Mouse (Mus musculus): ENCODE data around the gene Slc25a35. TPM values are rescaled to one million over a fixed set of nuclear protein-coding genes. Genes with fewer than 3 reads are reported as not detected.
"Not testable (repeated sequence)": the region's sequence is repeated elsewhere in the genome, so short reads cannot be mapped to it uniquely, and the experiment has no call there.

Gene Slc25a35
- polyA plus RNA-seq, 1 experiment: 27.6 TPM

- Histone ChIP-seq H3K27ac (ENCODE audit: control insufficient read depth, insufficient read depth, low read length) (no peak overlapping the region), H3K27me3 (ENCODE audit: control insufficient read depth, insufficient read depth, low read length) (no peaks in the 10 kb centered on the region), H3K4me1 (replicated peaks; ENCODE audit: control insufficient read depth, insufficient read depth, low read length) (no peaks in the 10 kb centered on the region), H3K36me3 (ENCODE audit: control insufficient read depth, insufficient read depth, low read length) (peaks cover 48% of the 10 kb centered on the region), H3K4me3 (ENCODE audit: control insufficient read depth, insufficient read depth, low read length) (no peak overlapping the region)
- DNase-seq: no peak
- TF ChIP-seq CTCF (IDR thresholded peaks at IDR 0.05; ENCODE audit: borderline replicate concordance, control insufficient read depth, extremely low read depth, insufficient read depth, low read length, poor library complexity) (no peak), POLR2A (IDR thresholded peaks at IDR 0.05; ENCODE audit: control insufficient read depth, extremely low read depth, insufficient read depth, low read length, poor library complexity) (no peak)
- WGBS: 95% methylated on average over 4 of the region's 4 CpGs
Observed at GRCm38 (mm10) chr11:68997080-68997479, 29.1 kb downstream of the Slc25a35 start.

GRCm38 (mm10) chr11:69002782-69003181 is 34.9 kb downstream of the Slc25a35 start:
- 99% methylated on average over 4 of the region's 4 CpGs for WGBS
- not testable (repeated sequence) for DNase-seq

GRCm38 (mm10) chr11:69003592-69003991 is 35.7 kb downstream of the Slc25a35 start:
- no peak overlapping the region for H3K4me3 ChIP-seq (ENCODE audit: control insufficient read depth, insufficient read depth, low read length)
- H3K4me1 ChIP-seq (replicated peaks; ENCODE audit: control insufficient read depth, insufficient read depth, low read length): no peaks in the 10 kb centered on the region
- peaks cover 35% of the 10 kb centered on the region for H3K36me3 ChIP-seq (ENCODE audit: control insufficient read depth, insufficient read depth, low read length)
- H3K27ac ChIP-seq (ENCODE audit: control insufficient read depth, insufficient read depth, low read length): no peak overlapping the region
- H3K27me3 ChIP-seq (ENCODE audit: control insufficient read depth, insufficient read depth, low read length): no peaks in the 10 kb centered on the region
- 82% methylated on average over 4 of the region's 4 CpGs for WGBS
- no peak for DNase-seq
- no peak for TF ChIP-seq CTCF (IDR thresholded peaks at IDR 0.05; ENCODE audit: borderline replicate concordance, control insufficient read depth, extremely low read depth, insufficient read depth, low read length, poor library complexity)
- TF ChIP-seq POLR2A (IDR thresholded peaks at IDR 0.05; ENCODE audit: control insufficient read depth, extremely low read depth, insufficient read depth, low read length, poor library complexity): no peak

More at GRCm38 (mm10) chr11:69002782-69003181, 34.9 kb downstream of the Slc25a35 start:
- H3K4me1 ChIP-seq (replicated peaks; ENCODE audit: control insufficient read depth, insufficient read depth, low read length); H3K27ac ChIP-seq (ENCODE audit: control insufficient read depth, insufficient read depth, low read length); H3K4me3 ChIP-seq (ENCODE audit: control insufficient read depth, insufficient read depth, low read length); H3K27me3 ChIP-seq (ENCODE audit: control insufficient read depth, insufficient read depth, low read length): not testable (repeated sequence)
- peaks cover 36% of the 10 kb centered on the region for H3K36me3 ChIP-seq (ENCODE audit: control insufficient read depth, insufficient read depth, low read length)

GRCm38 (mm10) chr11:69005193-69005592 is 37.3 kb downstream of the Slc25a35 start:
- Histone ChIP-seq H3K36me3 (ENCODE audit: control insufficient read depth, insufficient read depth, low read length) (peaks cover 20% of the 10 kb centered on the region), H3K4me1 (replicated peaks; ENCODE audit: control insufficient read depth, insufficient read depth, low read length) (no peaks in the 10 kb centered on the region), H3K27ac (ENCODE audit: control insufficient read depth, insufficient read depth, low read length) (no peak overlapping the region), H3K4me3 (ENCODE audit: control insufficient read depth, insufficient read depth, low read length) (no peak overlapping the region), H3K27me3 (ENCODE audit: control insufficient read depth, insufficient read depth, low read length) (no peaks in the 10 kb centered on the region)
- DNase-seq: no peak
- WGBS: 95% methylated on average over 7 of the region's 7 CpGs
- no peak for TF ChIP-seq POLR2A (IDR thresholded peaks at IDR 0.05; ENCODE audit: control insufficient read depth, extremely low read depth, insufficient read depth, low read length, poor library complexity)

- H3K27me3 ChIP-seq (ENCODE audit: control insufficient read depth, insufficient read depth, low read length); H3K4me3 ChIP-seq (ENCODE audit: control insufficient read depth, insufficient read depth, low read length); DNase-seq; H3K4me1 ChIP-seq (replicated peaks; ENCODE audit: control insufficient read depth, insufficient read depth, low read length); H3K27ac ChIP-seq (ENCODE audit: control insufficient read depth, insufficient read depth, low read length): not testable (repeated sequence)
- peaks cover 10% of the 10 kb centered on the region for H3K36me3 ChIP-seq (ENCODE audit: control insufficient read depth, insufficient read depth, low read length)
Observed at GRCm38 (mm10) chr11:69006575-69006974, 38.6 kb downstream of the Slc25a35 start.

GRCm38 (mm10) chr11:69008182-69009121 is 40.5 kb downstream of the Slc25a35 start, which contains the start of gene Pfas:
TSS of gene Pfas (minus strand) at chr11:69008460.
- Histone ChIP-seq H3K27me3 (ENCODE audit: control insufficient read depth, insufficient read depth, low read length) (no peaks in the 10 kb centered on the region), H3K4me3 (ENCODE audit: control insufficient read depth, insufficient read depth, low read length) (peak within 1 kb of the TSS; percentile 87), H3K27ac (ENCODE audit: control insufficient read depth, insufficient read depth, low read length) (no peak within 1 kb of the TSS), H3K4me1 (replicated peaks; ENCODE audit: control insufficient read depth, insufficient read depth, low read length) (peaks cover 2% of the 10 kb centered on the region), H3K36me3 (ENCODE audit: control insufficient read depth, insufficient read depth, low read length) (no peaks in the 10 kb centered on the region)
- peak; percentile 51; the same call in 1 of the 2 replicates for TF ChIP-seq POLR2A (IDR thresholded peaks at IDR 0.05; ENCODE audit: control insufficient read depth, extremely low read depth, insufficient read depth, low read length, poor library complexity)
- no peak for TF ChIP-seq CTCF (IDR thresholded peaks at IDR 0.05; ENCODE audit: borderline replicate concordance, control insufficient read depth, extremely low read depth, insufficient read depth, low read length, poor library complexity)
- peak; percentile 94 for DNase-seq
- WGBS: 9% methylated on average over 38 of the region's 38 CpGs

- DNase-seq: no peak
- H3K27ac ChIP-seq (ENCODE audit: control insufficient read depth, insufficient read depth, low read length): no peak overlapping the region
- H3K27me3 ChIP-seq (ENCODE audit: control insufficient read depth, insufficient read depth, low read length): no peaks in the 10 kb centered on the region
- H3K4me1 ChIP-seq (replicated peaks; ENCODE audit: control insufficient read depth, insufficient read depth, low read length): peaks cover 2% of the 10 kb centered on the region
- TF ChIP-seq POLR2A (IDR thresholded peaks at IDR 0.05; ENCODE audit: control insufficient read depth, extremely low read depth, insufficient read depth, low read length, poor library complexity) (no peak), CTCF (IDR thresholded peaks at IDR 0.05; ENCODE audit: borderline replicate concordance, control insufficient read depth, extremely low read depth, insufficient read depth, low read length, poor library complexity) (no peak)
- H3K4me3 ChIP-seq (ENCODE audit: control insufficient read depth, insufficient read depth, low read length): no peak overlapping the region
- H3K36me3 ChIP-seq (ENCODE audit: control insufficient read depth, insufficient read depth, low read length): no peaks in the 10 kb centered on the region
- 90% methylated on average over 1 of the region's 1 CpGs for WGBS
Observed at GRCm38 (mm10) chr11:69009508-69009907, 41.6 kb downstream of the Slc25a35 start.

Data from thymus, adult 2 months (tissue).